Mouse (Mus musculus) myocyte (in vitro differentiated cells): ENCODE results near the gene Dnlz.

Experiments used
- CEBPB ChIP-seq: IDR thresholded peaks from 2 replicates; pipeline ENCODE4 v1.6.1; 2011; ENCODE audit warnings: mild to moderate bottlenecking, moderate library complexity; ENCODE audit not compliant: poor library complexity, insufficient read depth, severe bottlenecking
- MAX ChIP-seq: IDR thresholded peaks from one replicate; pipeline ENCODE4 v1.6.1; 2011; ENCODE audit warnings: low read depth, mild to moderate bottlenecking, control low read depth
- MYOD1 ChIP-seq, 3 experiments: IDR thresholded peaks; one replicate each; pipeline ENCODE4 v1.6.1; 2011; ENCODE audit warnings: control low read depth in 2 of 3, low read depth in 2 of 3, mild to moderate bottlenecking in 2 of 3, moderate library complexity in 1 of 3; ENCODE audit not compliant: insufficient read length in 2 of 3, control insufficient read depth in 1 of 3
- MYOG ChIP-seq, 3 experiments: IDR thresholded peaks; one replicate each; pipeline ENCODE4 v1.6.1; 2011; ENCODE audit warnings: control low read depth in 2 of 3, low read depth in 2 of 3, mild to moderate bottlenecking in 2 of 3; ENCODE audit not compliant: insufficient read length in 2 of 3, control insufficient read depth in 1 of 3, insufficient read depth in 1 of 3
- POLR2A ChIP-seq: IDR thresholded peaks from one replicate; pipeline ENCODE4 v1.6.1; 2011; ENCODE audit warnings: low read depth, mild to moderate bottlenecking, control low read depth, moderate library complexity; ENCODE audit not compliant: insufficient read length
- POLR2AphosphoS2 ChIP-seq: IDR thresholded peaks from one replicate; pipeline ENCODE4 v1.6.1; 2011; ENCODE audit warnings: low read depth, control low read depth; ENCODE audit not compliant: insufficient read length
- SRF ChIP-seq: IDR thresholded peaks from one replicate; pipeline ENCODE4 v1.6.1; 2011; ENCODE audit warnings: low read depth; ENCODE audit not compliant: control insufficient read depth, insufficient read length
- TCF12 ChIP-seq: IDR thresholded peaks from one replicate; pipeline ENCODE4 v1.6.1; 2011; ENCODE audit warnings: mild to moderate bottlenecking, control low read depth; ENCODE audit not compliant: poor library complexity, insufficient read depth, severe bottlenecking
- TCF3 ChIP-seq: IDR thresholded peaks from one replicate; pipeline ENCODE4 v1.6.1; 2011; ENCODE audit warnings: low read depth, control low read depth; ENCODE audit not compliant: insufficient read length
- USF1 ChIP-seq: IDR thresholded peaks from one replicate; pipeline ENCODE4 v1.6.1; 2011; ENCODE audit warnings: low read depth, mild to moderate bottlenecking, control low read depth, moderate library complexity

- TF ChIP-seq SRF = no peak
- TF ChIP-seq POLR2A = no peak
- TF ChIP-seq MYOG (IDR thresholded peaks at IDR 0.05; ENCODE audit: control insufficient read depth in 1 of 3, insufficient read depth in 1 of 3, insufficient read length in 2 of 3, low read depth in 2 of 3) = no peak
- TF ChIP-seq MAX = no peak
- no peak for TF ChIP-seq MYOD1 (IDR thresholded peaks at IDR 0.05; ENCODE audit: control insufficient read depth in 1 of 3, insufficient read length in 2 of 3, low read depth in 2 of 3)
- no peak for TF ChIP-seq USF1
- TF ChIP-seq TCF3 = no peak
- TF ChIP-seq POLR2AphosphoS2 = no peak
- no peak for TF ChIP-seq CEBPB
- TF ChIP-seq TCF12 = no peak
Observed at GRCm38 (mm10) chr2:26342609-26343490, 9.1 kb downstream of the Dnlz start.
